Mouse (Mus musculus) layer of hippocampus, adult 11-12 months (tissue): ENCODE measurements at regions not wholly inside any gene's neighbourhood (a gene's known extent, or its start where the extent isn't known, plus 50 kb on each side); places are given as distances from the start of the nearest gene placed in this dataset.

Experiments
- DNase-seq: peaks from one replicate; pipeline ENCODE4 v3.0.0; 2022; ENCODE audit warnings: low spot score

GRCm38 (mm10) chr15:51646304-51646703, 2238.4 kb upstream of the Gm7489 start:
- no peak for DNase-seq

- DNase-seq, result no peak
Observed at GRCm38 (mm10) chr15:51652497-51652896, 2232.2 kb upstream of the Gm7489 start.

- DNase-seq, result no peak
Observed at GRCm38 (mm10) chr15:51657621-51658020, 2227.1 kb upstream of the Gm7489 start.

- no peak for DNase-seq
Observed at GRCm38 (mm10) chr15:51668340-51668739, 2216.4 kb upstream of the Gm7489 start.

GRCm38 (mm10) chr15:51671667-51672372, 2212.9 kb upstream of the Gm7489 start:
- no peak for DNase-seq

GRCm38 (mm10) chr15:51673483-51673882, 2211.2 kb upstream of the Gm7489 start:
- DNase-seq, result no peak

- no peak for DNase-seq
Observed at GRCm38 (mm10) chr15:51675291-51675690, 2209.4 kb upstream of the Gm7489 start.

GRCm38 (mm10) chr15:51676694-51677093, 2208.0 kb upstream of the Gm7489 start:
- DNase-seq, result no peak

GRCm38 (mm10) chr15:51677266-51677665, 2207.4 kb upstream of the Gm7489 start:
- no peak for DNase-seq

- DNase-seq, result no peak
Observed at GRCm38 (mm10) chr15:51679186-51679902, 2205.4 kb upstream of the Gm7489 start.

GRCm38 (mm10) chr15:51680494-51680893, 2204.2 kb upstream of the Gm7489 start:
- DNase-seq, result no peak

- no peak for DNase-seq
Observed at GRCm38 (mm10) chr15:51681191-51681590, 2203.5 kb upstream of the Gm7489 start.

GRCm38 (mm10) chr15:51682331-51682730, 2202.4 kb upstream of the Gm7489 start:
- no peak for DNase-seq

GRCm38 (mm10) chr15:51687007-51687540, 2197.6 kb upstream of the Gm7489 start:
- DNase-seq, result no peak

GRCm38 (mm10) chr15:51689498-51689897, 2195.2 kb upstream of the Gm7489 start:
- no peak for DNase-seq

GRCm38 (mm10) chr15:51692671-51693070, 2192.0 kb upstream of the Gm7489 start:
- no peak for DNase-seq

GRCm38 (mm10) chr15:51696344-51697016, 2188.2 kb upstream of the Gm7489 start:
- DNase-seq, result peak; percentile 39

GRCm38 (mm10) chr15:51704198-51704597, 2180.5 kb upstream of the Gm7489 start:
- no peak for DNase-seq

- DNase-seq, result peak; percentile 54
Observed at GRCm38 (mm10) chr15:51709871-51710655, 2174.6 kb upstream of the Gm7489 start.

GRCm38 (mm10) chr15:51720873-51721308, 2163.8 kb upstream of the Gm7489 start:
- DNase-seq, result no peak

- DNase-seq, result no peak
Observed at GRCm38 (mm10) chr15:51721363-51721762, 2163.3 kb upstream of the Gm7489 start.

GRCm38 (mm10) chr15:51724127-51724526, 2160.6 kb upstream of the Gm7489 start:
- no peak for DNase-seq
